Mouse (Mus musculus) brain, embryonic 14.5 days (tissue): ENCODE data around the gene Klhl33. TPM values are rescaled to one million over a fixed set of nuclear protein-coding genes. Genes with fewer than 3 reads are reported as not detected.

Experiments used
- DNase-seq: peaks from one replicate; pipeline ENCODE4 v3.0.0-alpha.2; 2011; ENCODE audit warnings: low read depth
- CTCF ChIP-seq: fragments of 200-500 bp; IDR thresholded peaks from 2 replicates; pipeline ENCODE4 v1.5.1; 2012; ENCODE audit warnings: inconsistent platforms, mild to moderate bottlenecking, moderate library complexity, borderline replicate concordance; ENCODE audit not compliant: insufficient read depth, insufficient read length; ENCODE audit errors: extremely low read depth
- POLR2A ChIP-seq: fragments of 200-500 bp; IDR thresholded peaks from 2 replicates; pipeline ENCODE4 v1.6.1; 2012; ENCODE audit warnings: mild to moderate bottlenecking, inconsistent platforms, borderline replicate concordance; ENCODE audit not compliant: poor library complexity, insufficient read depth, insufficient read length, severe bottlenecking; ENCODE audit errors: extremely low read depth
- polyA plus RNA-seq: library from polyadenylated mRNA; depleted of rRNA; stranded (reverse); fragments of >200 nt; gene quantifications from 2 replicates; pipeline ENCODE4 v1.2.3, GENCODE M21; 2012

Gene Klhl33
- polyA plus RNA-seq, 1 experiment, result 1.2 TPM

- no peak for TF ChIP-seq CTCF
- no peak for TF ChIP-seq POLR2A
- peak; percentile 39 for DNase-seq
Measured at GRCm38 (mm10) chr14:50895985-50896746, 1.1 kb downstream of the Klhl33 start.

- DNase-seq, result no peak
- no peak for TF ChIP-seq CTCF
- no peak for TF ChIP-seq POLR2A
Measured at GRCm38 (mm10) chr14:50895407-50895806, 1.9 kb downstream of the Klhl33 start.

DNA sequence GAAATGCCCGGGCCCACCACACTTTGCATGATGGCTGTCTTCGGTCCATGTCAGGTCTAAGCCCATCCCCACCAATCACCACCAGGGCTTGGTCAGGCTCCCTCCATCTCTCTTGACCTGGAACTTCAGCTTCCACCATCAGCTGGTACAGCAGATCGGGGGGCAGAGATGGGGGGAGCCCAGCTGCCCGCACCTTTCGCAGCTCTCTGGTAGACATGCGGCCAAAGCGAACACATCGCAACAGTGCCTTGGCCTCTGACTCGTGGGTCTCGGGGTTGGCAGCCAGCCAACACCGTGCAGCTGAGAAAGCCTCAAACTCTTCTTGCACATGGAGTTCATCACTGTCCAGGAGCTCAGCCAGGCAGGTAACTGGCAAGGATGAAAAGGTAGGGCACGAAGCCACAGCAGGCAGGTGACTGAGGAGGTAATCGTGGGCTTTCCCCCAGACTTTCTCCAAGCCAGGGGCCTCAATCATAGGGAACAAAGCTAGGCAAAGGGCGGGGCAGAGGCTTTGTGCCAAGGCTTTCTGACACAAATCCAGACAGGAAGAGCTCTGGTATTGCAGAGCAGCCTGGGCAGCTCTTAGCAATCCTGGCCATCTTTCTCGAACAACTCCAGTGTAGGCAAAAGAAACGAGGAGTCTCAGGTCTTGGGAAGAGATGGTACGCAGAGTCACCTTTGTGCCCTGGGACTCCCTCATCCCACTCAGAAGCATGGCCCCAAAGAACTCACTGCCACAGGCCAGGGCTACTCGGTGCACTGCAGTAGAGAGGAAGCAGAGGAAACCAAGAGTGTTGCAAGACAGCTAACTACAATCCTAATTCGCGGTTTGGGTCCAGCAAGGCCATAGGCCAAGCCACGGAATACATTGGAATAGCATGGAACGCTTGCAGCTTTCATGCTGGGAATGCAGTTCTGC lies 4.5 kb downstream of the Klhl33 start:
- TF ChIP-seq POLR2A (no peak), CTCF (no peak)
- peak; percentile 5 for DNase-seq

DNA sequence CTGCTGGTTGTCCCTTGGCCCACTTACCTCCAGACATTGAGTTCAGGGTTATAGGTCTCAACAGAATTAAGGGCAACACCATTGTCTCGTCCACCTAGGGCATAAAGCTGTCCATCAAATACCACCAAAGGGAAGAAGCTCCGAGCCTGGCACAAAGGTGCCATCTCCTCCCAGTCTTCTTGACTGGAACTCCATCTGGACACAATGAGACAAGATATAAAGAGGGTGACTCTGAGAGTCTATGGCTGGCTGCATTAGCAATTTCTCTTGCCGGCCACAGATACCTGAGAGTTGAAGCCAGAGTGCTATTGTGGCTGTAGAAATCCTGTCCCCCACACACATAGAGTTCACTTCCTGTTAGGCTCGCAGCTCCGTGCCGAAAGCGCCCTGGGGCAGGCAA lies 5.2 kb downstream of the Klhl33 start:
- TF ChIP-seq POLR2A (no peak), CTCF (no peak)
- DNase-seq, result no peak

DNA sequence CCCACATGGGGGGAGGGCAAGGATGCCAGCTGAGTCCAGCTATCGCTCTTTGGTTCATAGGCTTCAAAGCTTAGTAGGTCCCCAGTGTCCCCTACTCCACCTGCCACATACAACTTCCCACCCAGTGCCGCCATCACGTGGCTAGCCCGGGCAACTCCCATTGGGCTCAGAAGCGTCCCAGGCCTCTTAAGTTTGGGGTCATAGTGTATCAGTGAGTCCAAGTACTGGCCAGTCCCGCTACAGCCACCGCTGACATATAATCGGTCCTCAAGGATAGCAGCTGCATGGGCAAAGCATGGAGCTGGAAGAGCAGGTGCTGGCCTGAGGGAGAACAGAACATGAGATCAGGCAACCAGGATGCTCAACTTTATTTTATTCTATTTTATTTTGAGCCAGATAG lies 5.7 kb downstream of the Klhl33 start:
- TF ChIP-seq POLR2A, result no peak
- TF ChIP-seq CTCF, result no peak
- DNase-seq, result no peak

DNA sequence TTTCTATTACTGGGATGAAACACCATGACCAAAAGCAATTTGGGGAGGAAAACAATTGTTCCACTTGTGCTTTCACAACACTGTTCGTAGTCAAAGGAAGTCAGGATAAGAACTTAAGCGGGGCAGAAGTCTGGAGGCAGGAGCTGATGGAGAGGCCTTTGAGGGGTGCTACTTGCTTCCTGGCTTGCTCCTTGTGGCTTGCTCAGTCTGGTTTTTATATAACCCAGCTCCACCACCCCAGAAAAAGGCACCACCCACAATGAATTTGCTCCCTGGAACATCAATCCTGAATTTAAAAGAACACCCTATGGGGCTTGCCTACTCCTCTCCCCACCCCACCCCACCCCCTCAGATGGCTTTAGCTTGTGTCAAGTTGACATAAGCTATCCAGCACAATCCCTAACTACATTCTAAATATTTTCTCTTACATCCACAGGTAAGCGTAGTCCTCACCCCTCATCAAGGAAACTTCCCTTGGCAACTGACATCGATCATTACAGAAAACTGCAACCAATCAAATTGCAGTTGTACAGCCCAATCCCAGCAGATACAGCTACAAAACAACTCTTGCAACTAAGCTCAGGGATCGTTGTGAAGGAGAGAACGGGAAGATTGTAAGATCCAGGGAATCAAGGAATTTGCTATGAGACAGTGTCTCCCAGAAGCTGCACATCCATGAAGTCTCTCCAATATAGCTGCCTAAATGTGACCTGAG lies 20.9 kb downstream of the Klhl33 start:
- TF ChIP-seq CTCF (no peak), POLR2A (no peak)
- no peak for DNase-seq

GRCm38 (mm10) chr14:50875591-50876230 lies 21.6 kb downstream of the Klhl33 start:
- DNase-seq, result no peak
- TF ChIP-seq POLR2A, result no peak
- no peak for TF ChIP-seq CTCF

- DNase-seq, result no peak
- TF ChIP-seq POLR2A, result no peak
- no peak for TF ChIP-seq CTCF
Measured at GRCm38 (mm10) chr14:50875175-50875574, 22.1 kb downstream of the Klhl33 start.

- DNase-seq, result no peak
- no peak for TF ChIP-seq POLR2A
- TF ChIP-seq CTCF, result no peak
Measured at GRCm38 (mm10) chr14:50871284-50871683, 26.0 kb downstream of the Klhl33 start.

DNA sequence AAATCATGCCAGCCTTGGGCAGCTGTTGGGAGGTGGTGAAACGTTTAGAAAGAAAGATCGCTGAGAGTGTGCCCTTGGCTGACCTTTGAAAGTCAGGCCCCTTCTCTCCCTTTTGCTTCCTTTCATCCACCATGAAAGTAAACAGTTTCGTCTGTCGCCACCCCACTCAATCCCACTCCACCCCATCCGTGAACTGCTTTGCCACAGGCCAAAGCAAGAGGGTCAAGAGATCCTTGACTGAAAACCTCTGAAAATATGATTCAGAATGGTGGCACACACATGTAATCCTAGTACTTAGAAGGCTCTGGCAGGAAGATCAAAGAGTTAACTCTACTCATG lies 26.5 kb downstream of the Klhl33 start:
- TF ChIP-seq POLR2A (no peak), CTCF (no peak)
- DNase-seq, result no peak

- TF ChIP-seq POLR2A (0 out of 2 replicates have a peak, but pooled peaks have one; percentile 8), CTCF (no peak)
- DNase-seq, result peak; percentile 77
Measured at GRCm38 (mm10) chr14:50869889-50870804, 27.2 kb downstream of the Klhl33 start, which contains the start of gene Tep1. Gene Tep1 (minus strand): TSS chr14:50870560.
